Mouse (Mus musculus): Measurements from ENCODE around the gene Art1. TPM values are rescaled to one million over a fixed set of nuclear protein-coding genes. Genes with fewer than 3 reads are reported as not detected.

Gene Art1
- polyA plus RNA-seq (2017; shearing (Covaris generic)), result under 1 TPM; 0.24 to 0.78 TPM

GRCm38 (mm10) chr7:102101487-102101886, at the start of gene Art1:
Art1 (plus strand) TSS chr7:102101743.

GRCm38 (mm10) chr7:102065046-102065891, 36.3 kb upstream of the Art1 start, which contains the start of the genes Rnf121, Xndc1 and Xntrpc:
Rnf121 (minus strand) TSS chr7:102065469.
Xndc1 (plus strand) TSS chr7:102065511.
Xntrpc (plus strand) TSS chr7:102065713.

GRCm38 (mm10) chr7:102082816-102083215, 18.7 kb upstream of the Art1 start, which contains the start of gene Trpc2:
Trpc2 (plus strand) TSS chr7:102083116.

GRCm38 (mm10) chr7:102109171-102109570, 7.6 kb downstream of the Art1 start, which contains the start of gene Art5:
Art5 (minus strand) TSS chr7:102109489.

GRCm38 (mm10) chr7:102116579-102117331, 15.2 kb downstream of the Art1 start, which contains the start of gene Chrna10:
Chrna10 (minus strand) TSS chr7:102116828.

Other genes starting within 250 kb of the Art1 start
- not detected for gene Folr2, start 244.5 kb upstream of the Art1 start, polyA plus RNA-seq (2017; shearing (Covaris generic))
- gene Anapc15, start 238.0 kb upstream of the Art1 start, polyA plus RNA-seq (2017; shearing (Covaris generic)), result 10 to 100 TPM; 32.1 to 42.4 TPM
- gene Folr1, start 231.0 kb upstream of the Art1 start, polyA plus RNA-seq (2017; shearing (Covaris generic)), result 1 to 10 TPM in 1 of 2 experiments, under 1 TPM in 1; 0.60 to 3.7 TPM
- 100 to 1,000 TPM; 113 to 148 TPM for gene Lamtor1, start 195.8 kb upstream of the Art1 start, polyA plus RNA-seq (2017; shearing (Covaris generic))
- under 1 TPM; 0.18 to 0.76 TPM for gene Tomt, start 195.4 kb upstream of the Art1 start, polyA plus RNA-seq (2017; shearing (Covaris generic))
- 1 to 10 TPM; 1.5 to 5.2 TPM for gene Lrrc51, start 167.8 kb upstream of the Art1 start, polyA plus RNA-seq (2017; shearing (Covaris generic))
- 100 to 1,000 TPM; 142 to 171 TPM for gene Numa1, start 167.6 kb upstream of the Art1 start, polyA plus RNA-seq (2017; shearing (Covaris generic))
- 1 to 10 TPM; 6.1 to 7.1 TPM for gene Il18bp, start 83.1 kb upstream of the Art1 start, polyA plus RNA-seq (2017; shearing (Covaris generic))
- 10 to 100 TPM; 15.5 to 24.8 TPM for gene Rnf121, start 36.3 kb upstream of the Art1 start, polyA plus RNA-seq (2017; shearing (Covaris generic))
- gene Xndc1, start 36.2 kb upstream of the Art1 start, polyA plus RNA-seq (2017; shearing (Covaris generic)), result 10 to 100 TPM; 21.7 to 32.6 TPM
- 1 to 10 TPM; 1.1 to 1.4 TPM for gene Xntrpc, start 36.0 kb upstream of the Art1 start, polyA plus RNA-seq (2017; shearing (Covaris generic))
- gene Trpc2, start 18.6 kb upstream of the Art1 start, polyA plus RNA-seq (2017; shearing (Covaris generic)), result not detected
- 1 to 10 TPM; 1.3 to 5.0 TPM for gene Art5, start 7.7 kb downstream of the Art1 start, polyA plus RNA-seq (2017; shearing (Covaris generic))
- under 1 TPM; 0.27 to 0.29 TPM for gene Chrna10, start 15.1 kb downstream of the Art1 start, polyA plus RNA-seq (2017; shearing (Covaris generic))
- 10 to 100 TPM; 29.5 to 30.4 TPM for gene Nup98, start 108.4 kb downstream of the Art1 start, polyA plus RNA-seq (2017; shearing (Covaris generic))
- 10 to 100 TPM; 36.9 to 65.3 TPM for gene Pgap2, start 108.5 kb downstream of the Art1 start, polyA plus RNA-seq (2017; shearing (Covaris generic))
- 100 to 1,000 TPM; 237 to 264 TPM for gene Rhog, start 154.3 kb downstream of the Art1 start, polyA plus RNA-seq (2017; shearing (Covaris generic))
- gene Stim1, start 166.1 kb downstream of the Art1 start, polyA plus RNA-seq (2017; shearing (Covaris generic)), result 10 to 100 TPM; 75.7 to 96.8 TPM